Mouse (Mus musculus): ENCODE measurements around the gene Gm5741.
"Not testable (repeated sequence)": the region's sequence is repeated elsewhere in the genome, so short reads cannot be mapped to it uniquely, and the experiment has no call there.

Gene Gm5741

GRCm38 (mm10) chr8:85067982-85068381 is at the start of gene Gm5741:
Gene Gm5741 (minus strand): TSS chr8:85067982.
- DNase-seq: no peak

GRCm38 (mm10) chr8:85116984-85117383 is 49.2 kb upstream of the Gm5741 start:
- DNase-seq: no peak

GRCm38 (mm10) chr8:85115501-85115900 is 47.7 kb upstream of the Gm5741 start:
- DNase-seq: peak; percentile 40

GRCm38 (mm10) chr8:85113241-85113640 is 45.5 kb upstream of the Gm5741 start:
- peak; percentile 75 for DNase-seq

GRCm38 (mm10) chr8:85100076-85100665 is 32.4 kb upstream of the Gm5741 start:
- peak; percentile 71 for DNase-seq

- DNase-seq: peak; percentile 82
Measured at GRCm38 (mm10) chr8:85096850-85097249, 29.1 kb upstream of the Gm5741 start.

GRCm38 (mm10) chr8:85096196-85096595 is 28.4 kb upstream of the Gm5741 start:
- DNase-seq: peak; percentile 87

- peak; percentile 88 for DNase-seq
Measured at GRCm38 (mm10) chr8:85095566-85095965, 27.8 kb upstream of the Gm5741 start.

GRCm38 (mm10) chr8:85095051-85095450 is 27.3 kb upstream of the Gm5741 start:
- no peak for DNase-seq

GRCm38 (mm10) chr8:85091526-85092090 is 23.8 kb upstream of the Gm5741 start:
- DNase-seq: peak; percentile 85

GRCm38 (mm10) chr8:85090856-85091255 is 23.1 kb upstream of the Gm5741 start:
- peak; percentile 58 for DNase-seq

GRCm38 (mm10) chr8:85088771-85089170 is 21.0 kb upstream of the Gm5741 start:
- DNase-seq: no peak

GRCm38 (mm10) chr8:85086238-85086637 is 18.5 kb upstream of the Gm5741 start:
- no peak for DNase-seq

GRCm38 (mm10) chr8:85084633-85085032 is 16.9 kb upstream of the Gm5741 start:
- DNase-seq: peak; percentile 91

GRCm38 (mm10) chr8:85083108-85083813 is 15.5 kb upstream of the Gm5741 start, which contains the start of gene Man2b1:
Gene Man2b1 (plus strand): TSS chr8:85083270.
- DNase-seq: peak; percentile 100

- DNase-seq: not testable (repeated sequence)
Measured at GRCm38 (mm10) chr8:85082169-85082568, 14.4 kb upstream of the Gm5741 start.

GRCm38 (mm10) chr8:85081216-85081555 is 13.4 kb upstream of the Gm5741 start, which contains the start of gene Wdr83:
Gene Wdr83 (minus strand): TSS chr8:85081306.
- peak; percentile 97 for DNase-seq

- DNase-seq: no peak
Measured at GRCm38 (mm10) chr8:85080532-85081215, 12.9 kb upstream of the Gm5741 start, which contains the start of gene Wdr83os. Gene Wdr83os (plus strand): TSS chr8:85080740.

- DNase-seq: peak; percentile 94
Measured at GRCm38 (mm10) chr8:85080214-85080531, 12.4 kb upstream of the Gm5741 start.

GRCm38 (mm10) chr8:85076993-85077392 is 9.2 kb upstream of the Gm5741 start:
- peak; percentile 95 for DNase-seq

GRCm38 (mm10) chr8:85076001-85076400 is 8.2 kb upstream of the Gm5741 start:
- peak; percentile 92 for DNase-seq

- no peak for DNase-seq
Measured at GRCm38 (mm10) chr8:85074617-85075016, 6.8 kb upstream of the Gm5741 start.

- peak; percentile 91 for DNase-seq
Measured at GRCm38 (mm10) chr8:85074167-85074566, 6.4 kb upstream of the Gm5741 start.

Measured in heart, adult 11 months (tissue).